Mouse (Mus musculus) lung, embryonic 14.5 days (tissue): ENCODE measurements around the gene 4930595D18Rik. TPM values are rescaled to one million over a fixed set of nuclear protein-coding genes. Genes with fewer than 3 reads are reported as not detected.

Experiments
- ATAC-seq: fragments of 200-750 bp; cut with Nextera tagmentation; 2 replicates; pipeline ENCODE4 v1.8.0; 2017; ENCODE audit warnings: mild to moderate bottlenecking, moderate TSS enrichment, moderate library complexity; ENCODE audit not compliant: insufficient read depth
- DNase-seq: peaks from one replicate; pipeline ENCODE4 v3.0.0-alpha.2; 2015
- H3K27ac ChIP-seq: fragments of 300-500 bp; sonication (generic); 2 replicates; pipeline ENCODE4 v1.5.1; 2014; ENCODE audit warnings: low read depth, mild to moderate bottlenecking, moderate library complexity
- H3K27me3 ChIP-seq: fragments of 300-500 bp; sonication (generic); 2 replicates; pipeline ENCODE4 v1.6.1; 2014; ENCODE audit warnings: low read length, control low read depth; ENCODE audit not compliant: insufficient read depth
- H3K36me3 ChIP-seq: fragments of 300-500 bp; sonication (generic); 2 replicates; pipeline ENCODE4 v1.6.1; 2014; ENCODE audit warnings: control low read depth; ENCODE audit not compliant: insufficient read depth
- H3K4me1 ChIP-seq: fragments of 300-500 bp; sonication (generic); 2 replicates; pipeline ENCODE4 v1.6.1; 2014; ENCODE audit warnings: antibody characterized with exemption, control low read depth; ENCODE audit not compliant: insufficient read depth
- H3K4me2 ChIP-seq: fragments of 300-500 bp; sonication (generic); 2 replicates; pipeline ENCODE4 v1.6.1; 2014; ENCODE audit warnings: mild to moderate bottlenecking
- H3K4me3 ChIP-seq: fragments of 300-500 bp; sonication (generic); 2 replicates; pipeline ENCODE4 v1.5.1; 2014; ENCODE audit warnings: low read depth, low read length
- H3K9ac ChIP-seq: fragments of 300-500 bp; sonication (generic); 2 replicates; pipeline ENCODE4 v1.6.1; 2014
- H3K9me3 ChIP-seq: fragments of 300-500 bp; sonication (generic); 2 replicates; pipeline ENCODE4 v1.6.1; 2016; ENCODE audit warnings: low read depth, low read length, control low read depth
- CTCF ChIP-seq: IDR thresholded peaks from 2 replicates; pipeline ENCODE4 v1.5.1; 2016; ENCODE audit warnings: antibody characterized with exemption, low read depth
- WGBS: fragments of 180-500 bp; shearing (Covaris S2); extraction: QIAGEN DNeasy Blood & Tissue Kit; methylation state at CpG from one replicate; pipeline ENCODE4 v1.1.7; 2014; 5-methylcytosine and 5-hydroxymethylcytosine counted together
- polyA plus RNA-seq: library from polyadenylated mRNA; unstranded; fragments of >200 nt; fragmentation: Nextera tagmentation; extraction: Ambion mirVana; gene quantifications from 2 replicates; pipeline ENCODE4 v1.2.1, GENCODE M21; 2014

The 4930595D18Rik gene
- polyA plus RNA-seq, 1 experiment from 2014 or later = not detected

GRCm38 (mm10) chr12:111190355-111190754 lies 6.1 kb upstream of the 4930595D18Rik start:
- Histone ChIP-seq H3K27ac (no peak overlapping the region), H3K4me1 (no peaks in the 10 kb centered on the region), H3K27me3 (no peaks in the 10 kb centered on the region), H3K9me3 (no peaks in the 10 kb centered on the region), H3K4me2 (no peak overlapping the region), H3K36me3 (no peaks in the 10 kb centered on the region), H3K4me3 (no peak overlapping the region), H3K9ac (no peak overlapping the region)
- no peak for ATAC-seq
- 85% methylated on average over 5 of the region's 5 CpGs for WGBS
- no peak for TF ChIP-seq CTCF
- DNase-seq = no peak

- WGBS = 88% methylated on average over 4 of the region's 4 CpGs
- Histone ChIP-seq H3K27me3 (no peaks in the 10 kb centered on the region), H3K9ac (no peak overlapping the region), H3K36me3 (no peaks in the 10 kb centered on the region), H3K4me3 (no peak overlapping the region), H3K4me1 (no peaks in the 10 kb centered on the region), H3K9me3 (no peaks in the 10 kb centered on the region), H3K27ac (no peak overlapping the region), H3K4me2 (no peak overlapping the region)
- no peak for TF ChIP-seq CTCF
- ATAC-seq (no peak), DNase-seq (no peak)
Measured at GRCm38 (mm10) chr12:111188295-111188694, 4.0 kb upstream of the 4930595D18Rik start.

GRCm38 (mm10) chr12:111186986-111187385 lies 2.7 kb upstream of the 4930595D18Rik start:
- Histone ChIP-seq H3K4me3 (no peak overlapping the region), H3K27ac (no peak overlapping the region), H3K4me2 (no peak overlapping the region), H3K9ac (no peak overlapping the region), H3K4me1 (no peaks in the 10 kb centered on the region), H3K9me3 (no peaks in the 10 kb centered on the region), H3K27me3 (no peaks in the 10 kb centered on the region), H3K36me3 (no peaks in the 10 kb centered on the region)
- DNase-seq (no peak), ATAC-seq (no peak)
- 87% methylated on average over 3 of the region's 3 CpGs for WGBS
- no peak for TF ChIP-seq CTCF

DNA sequence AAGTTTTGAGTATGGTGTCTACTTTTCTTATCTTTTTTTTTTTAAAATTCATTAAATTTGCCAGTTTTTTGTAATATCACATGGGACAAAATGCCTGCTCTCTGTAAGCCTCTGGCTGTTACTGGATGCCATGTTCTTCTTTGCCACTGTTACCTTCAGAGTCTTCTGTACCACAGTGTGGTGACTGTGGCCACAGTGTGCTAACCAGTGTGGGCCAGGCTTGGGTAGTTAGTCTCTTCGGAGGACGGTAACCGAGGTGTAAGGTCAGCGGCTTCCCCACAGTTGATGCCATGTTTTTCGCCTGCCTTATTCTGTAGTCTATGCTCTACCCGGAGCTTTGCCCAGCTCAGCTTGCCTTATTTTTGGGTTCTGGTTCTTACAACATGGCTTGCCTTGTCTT lies 1.9 kb downstream of the 4930595D18Rik start:
- 88% methylated on average over 6 of the region's 6 CpGs for WGBS
- ATAC-seq = no peak
- TF ChIP-seq CTCF = no peak
- Histone ChIP-seq H3K9ac (no peak overlapping the region), H3K36me3 (no peaks in the 10 kb centered on the region), H3K27ac (no peak overlapping the region), H3K4me2 (no peak overlapping the region), H3K27me3 (no peaks in the 10 kb centered on the region), H3K4me1 (no peaks in the 10 kb centered on the region), H3K4me3 (no peak overlapping the region), H3K9me3 (no peaks in the 10 kb centered on the region)
- DNase-seq = no peak

- ATAC-seq (no peak), DNase-seq (no peak)
- WGBS = 73% methylated on average over 5 of the region's 5 CpGs
- no peak for TF ChIP-seq CTCF
- Histone ChIP-seq H3K36me3 (no peaks in the 10 kb centered on the region), H3K27me3 (no peaks in the 10 kb centered on the region), H3K9me3 (no peaks in the 10 kb centered on the region), H3K4me2 (no peak overlapping the region), H3K4me1 (no peaks in the 10 kb centered on the region), H3K27ac (no peak overlapping the region), H3K4me3 (no peak overlapping the region), H3K9ac (no peak overlapping the region)
Measured at GRCm38 (mm10) chr12:111181848-111182247, 2.4 kb downstream of the 4930595D18Rik start.

- no peak overlapping the region for H3K4me2 ChIP-seq
- WGBS = 75% methylated on average over 4 of the region's 4 CpGs
- H3K4me3 ChIP-seq = no peak overlapping the region
- no peaks in the 10 kb centered on the region for H3K27me3 ChIP-seq
- H3K27ac ChIP-seq = no peak overlapping the region
- no peak overlapping the region for H3K9ac ChIP-seq
- no peaks in the 10 kb centered on the region for H3K4me1 ChIP-seq
- H3K9me3 ChIP-seq = no peaks in the 10 kb centered on the region
- no peak for TF ChIP-seq CTCF
- 0 out of 2 replicates have a peak, but pooled peaks cover 4% of the 10 kb centered on the region for H3K36me3 ChIP-seq
- no peak for ATAC-seq
- DNase-seq = no peak
Measured at GRCm38 (mm10) chr12:111178772-111179171, 5.5 kb downstream of the 4930595D18Rik start.

GRCm38 (mm10) chr12:111168891-111169290 lies 15.4 kb downstream of the 4930595D18Rik start:
- peaks cover 12% of the 10 kb centered on the region for H3K4me1 ChIP-seq
- no peak for TF ChIP-seq CTCF
- no peak overlapping the region for H3K9ac ChIP-seq
- H3K4me3 ChIP-seq = no peak overlapping the region
- no peak for ATAC-seq
- H3K27me3 ChIP-seq = no peaks in the 10 kb centered on the region
- H3K9me3 ChIP-seq = no peaks in the 10 kb centered on the region
- DNase-seq = no peak
- H3K27ac ChIP-seq = no peak overlapping the region
- 73% methylated on average over 4 of the region's 4 CpGs for WGBS
- H3K4me2 ChIP-seq = no peak overlapping the region
- H3K36me3 ChIP-seq = 0 out of 2 replicates have a peak, but pooled peaks cover 9% of the 10 kb centered on the region

- H3K9me3 ChIP-seq = no peaks in the 10 kb centered on the region
- H3K4me2 ChIP-seq = peak overlapping the region; percentile 68
- no peaks in the 10 kb centered on the region for H3K27me3 ChIP-seq
- H3K4me1 ChIP-seq = peaks cover 21% of the 10 kb centered on the region
- DNase-seq = peak; percentile 33
- peak overlapping the region; percentile 90 for H3K27ac ChIP-seq
- under 1% methylated on average over 40 of the region's 48 CpGs for WGBS
- peak; percentile 22; the same call in 1 of the 2 replicates for ATAC-seq
- peak overlapping the region; percentile 83 for H3K9ac ChIP-seq
- no peak for TF ChIP-seq CTCF
- peak overlapping the region; percentile 77 for H3K4me3 ChIP-seq
- 0 out of 2 replicates have a peak, but pooled peaks cover 6% of the 10 kb centered on the region for H3K36me3 ChIP-seq
Measured at GRCm38 (mm10) chr12:111166681-111167289, 17.5 kb downstream of the 4930595D18Rik start.
